Mouse (Mus musculus): ENCODE measurements at regions not wholly inside any gene's neighbourhood (a gene's known extent, or its start where the extent isn't known, plus 50 kb on each side); places are given as distances from the start of the nearest gene placed in this dataset.

GRCm38 (mm10) chr15:40223272-40223671, 89.1 kb downstream of the 9330182O14Rik start:
- ATAC-seq, result no peak
- no peaks in the 10 kb centered on the region for H3K27me3 ChIP-seq
- DNase-seq (ENCODE audit: low read depth, low spot score), result no peak
- TF ChIP-seq CTCF (IDR thresholded peaks at IDR 0.05), result peak; percentile 58
- in situ Hi-C loops (cut with MboI; ENCODE audit: low pct_unique_long_range_greater_than_20kb), result no loop called here
- POLR2A ChIA-PET, result interaction anchor here (0.5 kb wide), 1 partner anchor 34 kb away, joined by 4 read pairs; no protein-coding TSS in a partner anchor
- CTCF ChIA-PET, result interaction anchor here (1.2 to 1.4 kb wide), 3 partner anchors 30 to 859 kb away, joined by 3 read pairs; no protein-coding TSS in a partner anchor

- ATAC-seq (no peak), DNase-seq (ENCODE audit: low read depth, low spot score) (no peak)
- no peak for TF ChIP-seq CTCF (IDR thresholded peaks at IDR 0.05)
- H3K27me3 ChIP-seq, result no peaks in the 10 kb centered on the region
- ChIA-PET POLR2A (no interaction called here), CTCF (no interaction called here)
- in situ Hi-C loops (cut with MboI; ENCODE audit: low pct_unique_long_range_greater_than_20kb), result no loop called here
These were observed 107.6 kb downstream of the 9330182O14Rik start for GRCm38 (mm10) chr15:40241764-40242163.

- DNase-seq (ENCODE audit: low read depth, low spot score), result no peak
- ATAC-seq, result no peak
- in situ Hi-C loops (cut with MboI; ENCODE audit: low pct_unique_long_range_greater_than_20kb), result no loop called here
- ChIA-PET POLR2A (no interaction called here), CTCF (no interaction called here)
- no peak for TF ChIP-seq CTCF (IDR thresholded peaks at IDR 0.05)
- no peaks in the 10 kb centered on the region for H3K27me3 ChIP-seq
These were observed 114.8 kb downstream of the 9330182O14Rik start for GRCm38 (mm10) chr15:40248966-40249365.

GRCm38 (mm10) chr15:40259433-40259832, 125.3 kb downstream of the 9330182O14Rik start:
- H3K27me3 ChIP-seq, result no peaks in the 10 kb centered on the region
- CTCF ChIA-PET, result no interaction called here
- POLR2A ChIA-PET, result interaction anchor here (0.5 kb wide), 1 partner anchor 77 kb away, joined by 3 read pairs; no protein-coding TSS in a partner anchor
- ATAC-seq (peak; percentile 90), DNase-seq (ENCODE audit: low read depth, low spot score) (peak; percentile 72)
- TF ChIP-seq CTCF (IDR thresholded peaks at IDR 0.05), result no peak
- in situ Hi-C loops (cut with MboI; ENCODE audit: low pct_unique_long_range_greater_than_20kb), result no loop called here

- in situ Hi-C loops (cut with MboI; ENCODE audit: low pct_unique_long_range_greater_than_20kb), result no loop called here
- H3K27me3 ChIP-seq, result no peaks in the 10 kb centered on the region
- ChIA-PET CTCF (no interaction called here), POLR2A (no interaction called here)
- ATAC-seq (no peak), DNase-seq (ENCODE audit: low read depth, low spot score) (no peak)
- TF ChIP-seq CTCF (IDR thresholded peaks at IDR 0.05), result no peak
These were observed 144.9 kb downstream of the 9330182O14Rik start for GRCm38 (mm10) chr15:40279021-40279420.

GRCm38 (mm10) chr15:40280551-40280950, 146.4 kb downstream of the 9330182O14Rik start:
- POLR2A ChIA-PET, result no interaction called here
- TF ChIP-seq CTCF (IDR thresholded peaks at IDR 0.05), result no peak
- in situ Hi-C loops (cut with MboI; ENCODE audit: low pct_unique_long_range_greater_than_20kb), result loop anchor here (5.0 kb wide), 1 partner anchor 52 kb away; no protein-coding TSS in a partner anchor
- DNase-seq (ENCODE audit: low read depth, low spot score) (no peak), ATAC-seq (no peak)
- CTCF ChIA-PET, result no interaction called here
- H3K27me3 ChIP-seq, result no peaks in the 10 kb centered on the region

- ATAC-seq, result no peak
- CTCF ChIA-PET, result no interaction called here
- POLR2A ChIA-PET, result no interaction called here
These were observed 147.0 kb downstream of the 9330182O14Rik start for GRCm38 (mm10) chr15:40281078-40281720.

GRCm38 (mm10) chr15:40291602-40292001, 157.4 kb downstream of the 9330182O14Rik start:
- no peak for TF ChIP-seq CTCF (IDR thresholded peaks at IDR 0.05)
- ChIA-PET CTCF (no interaction called here), POLR2A (no interaction called here)
- H3K27me3 ChIP-seq, result no peaks in the 10 kb centered on the region
- in situ Hi-C loops (cut with MboI; ENCODE audit: low pct_unique_long_range_greater_than_20kb), result no loop called here
- ATAC-seq (peak; percentile 62), DNase-seq (ENCODE audit: low read depth, low spot score) (no peak)

More at GRCm38 (mm10) chr15:40281078-40281720, 147.0 kb downstream of the 9330182O14Rik start:
- DNase-seq (ENCODE audit: low read depth, low spot score), result no peak
- no peaks in the 10 kb centered on the region for H3K27me3 ChIP-seq
- in situ Hi-C loops (cut with MboI; ENCODE audit: low pct_unique_long_range_greater_than_20kb), result loop anchor here (5.0 kb wide), 1 partner anchor 51 kb away; no protein-coding TSS in a partner anchor
- TF ChIP-seq CTCF (IDR thresholded peaks at IDR 0.05), result no peak

- ATAC-seq (no peak), DNase-seq (ENCODE audit: low read depth, low spot score) (no peak)
- POLR2A ChIA-PET, result no interaction called here
- TF ChIP-seq CTCF (IDR thresholded peaks at IDR 0.05), result no peak
- in situ Hi-C loops (cut with MboI; ENCODE audit: low pct_unique_long_range_greater_than_20kb), result no loop called here
- H3K27me3 ChIP-seq, result no peaks in the 10 kb centered on the region
- CTCF ChIA-PET, result no interaction called here
These were observed 178.1 kb downstream of the 9330182O14Rik start for GRCm38 (mm10) chr15:40312226-40312625.

GRCm38 (mm10) chr15:40339746-40340145, 205.6 kb downstream of the 9330182O14Rik start:
- ChIA-PET CTCF (no interaction called here), POLR2A (no interaction called here)
- DNase-seq (ENCODE audit: low read depth, low spot score), result no peak
- H3K27me3 ChIP-seq, result no peaks in the 10 kb centered on the region
- no peak for ATAC-seq
- TF ChIP-seq CTCF (IDR thresholded peaks at IDR 0.05), result no peak
- in situ Hi-C loops (cut with MboI; ENCODE audit: low pct_unique_long_range_greater_than_20kb), result no loop called here

GRCm38 (mm10) chr15:40340269-40340668, 206.1 kb downstream of the 9330182O14Rik start:
- no peak for TF ChIP-seq CTCF (IDR thresholded peaks at IDR 0.05)
- in situ Hi-C loops (cut with MboI; ENCODE audit: low pct_unique_long_range_greater_than_20kb), result no loop called here
- DNase-seq (ENCODE audit: low read depth, low spot score), result no peak
- ATAC-seq, result no peak
- CTCF ChIA-PET, result no interaction called here
- H3K27me3 ChIP-seq, result no peaks in the 10 kb centered on the region
- POLR2A ChIA-PET, result no interaction called here

Data from Patski (cell line).